Mouse (Mus musculus): ENCODE results near the gene Tspo. TPM values are rescaled to one million over a fixed set of nuclear protein-coding genes. Genes with fewer than 3 reads are reported as not detected.

Gene Tspo
- total and polyA plus RNA-seq, 3 experiments, result 20.8 to 70.3 (median 42.4) TPM

GRCm38 (mm10) chr15:83562626-83563270, 644 bp upstream of the Tspo start:
- in situ Hi-C loops (cut with MboI; ENCODE audit: low pct_ligation_motif_present, low pct_unique_long_range_greater_than_20kb, low sequenced_read_pairs), result no loop called here
- Histone ChIP-seq H3K9ac (ENCODE audit: insufficient read depth, low read depth) (peak overlapping the region; percentile 75), H3K79me2 (replicated peaks; ENCODE audit: control insufficient read depth, extremely low read depth, insufficient read depth, poor library complexity, severe bottlenecking) (no peaks in the 10 kb centered on the region), H3K27me3 (replicated peaks) (no peaks in the 10 kb centered on the region), H3K4me3 (replicated peaks in 1 of 3; ENCODE audit: low read depth in 2 of 3, low read length in 2 of 3, poor library complexity in 1 of 3) (peak overlapping the region; percentile 62 to 79 (median 78)), H3K4me1 (ENCODE audit: control insufficient read depth in 1 of 2, insufficient read depth in 2 of 2) (peaks cover 5 to 35% of the 10 kb centered on the region in 2 experiments), H3K9me3 (replicated peaks; ENCODE audit: low read length) (no peaks in the 10 kb centered on the region), H3K36me3 (replicated peaks in 1 of 2; ENCODE audit: control insufficient read depth in 1 of 2, insufficient read depth in 1 of 2, low read length in 1 of 2) (no peaks in the 10 kb centered on the region), H3K4me2 (ENCODE audit: insufficient read depth, low read depth, poor library complexity, severe bottlenecking) (peak overlapping the region; percentile 93), H3K27ac (ENCODE audit: insufficient read depth, low read depth) (peak overlapping the region; percentile 47)
- dilution Hi-C loops (cut with MboI; ENCODE audit: extremely low pct_ligation_motif_present, extremely low pct_unique_long_range_greater_than_20kb, low sequenced_read_pairs), result no loop called here
- DNase-seq (ENCODE audit: extremely low read depth), result peak; percentile 78
- TF ChIP-seq GABPA (IDR thresholded peaks at IDR 0.05; ENCODE audit: insufficient replicate concordance, low read depth, low read length) (no peak), MYC (IDR thresholded peaks at IDR 0.05; ENCODE audit: low read depth, low read length) (no peak), POLR2A (IDR thresholded peaks at IDR 0.05; ENCODE audit: low read depth, low read length) (peak; percentile 57), TCF12 (IDR thresholded peaks at IDR 0.05; ENCODE audit: low read depth, low read length) (no peak), USF1 (IDR thresholded peaks at IDR 0.05; ENCODE audit: low read depth, low read length) (no peak), ZC3H11A (IDR thresholded peaks at IDR 0.05; ENCODE audit: low read depth, low read length) (no peak), E2F4 (IDR thresholded peaks at IDR 0.05; ENCODE audit: insufficient replicate concordance, low read depth, low read length) (no peak), UBTF (IDR thresholded peaks at IDR 0.05; ENCODE audit: low read depth, low read length) (no peak), NRF1 (IDR thresholded peaks at IDR 0.05; ENCODE audit: low read depth, low read length) (no peak), RCOR1 (conservative IDR thresholded peaks at IDR 0.05; ENCODE audit: low read depth, low read length) (no peak), SIN3A (IDR thresholded peaks at IDR 0.05; ENCODE audit: low read length) (0 out of 2 replicates have a peak, but pooled peaks have one; percentile 20), ELF1 (IDR thresholded peaks at IDR 0.05; ENCODE audit: low read depth, low read length) (0 out of 2 replicates have a peak, but pooled peaks have one; percentile 30), POLR2AphosphoS2 (IDR thresholded peaks at IDR 0.05; ENCODE audit: low read depth, low read length) (no peak), TBP (conservative IDR thresholded peaks at IDR 0.05; ENCODE audit: low read depth, low read length) (peak; percentile 31; the same call in 1 of the 2 replicates), CHD1 (IDR thresholded peaks at IDR 0.05; ENCODE audit: low read depth, low read length) (no peak), MAFK (IDR thresholded peaks at IDR 0.05; ENCODE audit: insufficient replicate concordance, low read length) (no peak)

- DNase-seq (ENCODE audit: extremely low read depth), result peak; percentile 52
- H3K4me1 ChIP-seq (ENCODE audit: control insufficient read depth in 1 of 2, insufficient read depth in 2 of 2), result peaks cover 5 to 35% of the 10 kb centered on the region in 2 experiments
- no peak for TF ChIP-seq BHLHE40 (IDR thresholded peaks at IDR 0.05; ENCODE audit: low read depth, low read length)
- TF ChIP-seq MYC (IDR thresholded peaks at IDR 0.05; ENCODE audit: low read depth, low read length), result no peak; the same call in 1 of the 2 replicates
- TF ChIP-seq PAX5 (IDR thresholded peaks at IDR 0.05; ENCODE audit: low read length), result no peak
- no peak for TF ChIP-seq JUND (conservative IDR thresholded peaks at IDR 0.05; ENCODE audit: low read depth, low read length)
- TF ChIP-seq SIN3A (IDR thresholded peaks at IDR 0.05; ENCODE audit: low read length), result 0 out of 2 replicates have a peak, but pooled peaks have one; percentile 40
- peak; percentile 31; the same call in 1 of the 2 replicates for TF ChIP-seq TCF12 (IDR thresholded peaks at IDR 0.05; ENCODE audit: low read depth, low read length)
- 0 out of 2 replicates have a peak, but pooled peaks have one; percentile 19 for TF ChIP-seq MEF2A (IDR thresholded peaks at IDR 0.05; ENCODE audit: borderline replicate concordance, low read depth, low read length)
- TF ChIP-seq CHD1 (IDR thresholded peaks at IDR 0.05; ENCODE audit: low read depth, low read length), result peak; percentile 31; the same call in 1 of the 2 replicates
- peak; percentile 36; the same call in 1 of the 2 replicates for TF ChIP-seq HCFC1 (IDR thresholded peaks at IDR 0.05; ENCODE audit: low read depth, low read length)
- no peak; the same call in 1 of the 2 replicates for TF ChIP-seq NELFE (IDR thresholded peaks at IDR 0.05; ENCODE audit: low read depth, low read length)
- 0 out of 2 replicates have a peak, but pooled peaks have one; percentile 32 for TF ChIP-seq ZMIZ1 (IDR thresholded peaks at IDR 0.05; ENCODE audit: low read depth, low read length)
- no peak for TF ChIP-seq CTCF (conservative IDR thresholded peaks at IDR 0.05 in 1 of 2, IDR thresholded peaks at IDR 0.05 in 1 of 2; ENCODE audit: low read depth in 2 of 2, low read length in 2 of 2)
- no peak for TF ChIP-seq IRF4 (IDR thresholded peaks at IDR 0.05; ENCODE audit: low read depth, low read length)
- peak; percentile 56; the same call in 1 of the 2 replicates for TF ChIP-seq MAX (IDR thresholded peaks at IDR 0.05; ENCODE audit: low read length)
- 0 out of 2 replicates have a peak, but pooled peaks have one; percentile 26 for TF ChIP-seq POLR2A (IDR thresholded peaks at IDR 0.05; ENCODE audit: low read depth, low read length)
- no peak for TF ChIP-seq GABPA (IDR thresholded peaks at IDR 0.05; ENCODE audit: insufficient replicate concordance, low read depth, low read length)
- TF ChIP-seq RCOR1 (conservative IDR thresholded peaks at IDR 0.05; ENCODE audit: low read depth, low read length), result no peak
- peak; percentile 79 for TF ChIP-seq MXI1 (IDR thresholded peaks at IDR 0.05; ENCODE audit: low read depth, low read length)
- TF ChIP-seq ELF1 (IDR thresholded peaks at IDR 0.05; ENCODE audit: low read depth, low read length), result peak; percentile 45
- TF ChIP-seq E2F4 (IDR thresholded peaks at IDR 0.05; ENCODE audit: insufficient replicate concordance, low read depth, low read length), result no peak
Measured at GRCm38 (mm10) chr15:83563857-83564651, 662 bp downstream of the Tspo start.

More at GRCm38 (mm10) chr15:83563857-83564651, 662 bp downstream of the Tspo start:
- Histone ChIP-seq H3K79me2 (replicated peaks; ENCODE audit: control insufficient read depth, extremely low read depth, insufficient read depth, poor library complexity, severe bottlenecking) (no peaks in the 10 kb centered on the region), H3K4me2 (ENCODE audit: insufficient read depth, low read depth, poor library complexity, severe bottlenecking) (peak overlapping the region; percentile 93), H3K9ac (ENCODE audit: insufficient read depth, low read depth) (peak overlapping the region; percentile 75), H3K9me3 (replicated peaks; ENCODE audit: low read length) (no peaks in the 10 kb centered on the region), H3K27ac (ENCODE audit: insufficient read depth, low read depth) (peak overlapping the region; percentile 56; the same call in 1 of the 2 replicates), H3K4me3 (replicated peaks in 1 of 3; ENCODE audit: low read depth in 2 of 3, low read length in 2 of 3, poor library complexity in 1 of 3) (peak overlapping the region; percentile 62 to 79 (median 78)), H3K27me3 (replicated peaks) (no peaks in the 10 kb centered on the region), H3K36me3 (replicated peaks in 1 of 2; ENCODE audit: control insufficient read depth in 1 of 2, insufficient read depth in 1 of 2, low read length in 1 of 2) (no peaks in the 10 kb centered on the region)
- dilution Hi-C loops (cut with MboI; ENCODE audit: extremely low pct_ligation_motif_present, extremely low pct_unique_long_range_greater_than_20kb, low sequenced_read_pairs), result no loop called here
- in situ Hi-C loops (cut with MboI; ENCODE audit: low pct_ligation_motif_present, low pct_unique_long_range_greater_than_20kb, low sequenced_read_pairs), result no loop called here
